Mouse (Mus musculus): ENCODE results near the gene Strn3.
"Not testable (repeated sequence)": the region's sequence is repeated elsewhere in the genome, so short reads cannot be mapped to it uniquely, and the experiment has no call there.

Strn3 gene

DNA sequence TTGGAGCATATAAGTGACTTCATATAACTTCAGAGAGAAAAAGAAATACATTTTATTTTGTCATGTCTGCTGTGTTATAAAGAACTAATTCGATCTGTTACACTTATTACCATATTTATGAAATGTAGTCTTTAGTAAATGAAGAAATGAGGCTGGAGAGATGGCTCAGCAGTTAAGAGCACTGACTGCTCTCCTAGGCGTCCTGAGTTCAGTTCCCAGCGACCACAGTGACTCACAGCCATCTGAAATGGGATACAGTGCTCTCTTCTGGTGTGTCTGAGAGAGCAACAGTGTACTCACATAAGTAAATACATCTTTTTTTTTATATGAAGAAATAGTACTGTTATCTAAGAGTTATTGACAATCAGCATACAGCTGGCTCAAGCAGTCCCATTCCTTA is 1.7 kb upstream of the Strn3 start:
- DNase-seq (ENCODE audit: extremely low spot score), result no peak

DNA sequence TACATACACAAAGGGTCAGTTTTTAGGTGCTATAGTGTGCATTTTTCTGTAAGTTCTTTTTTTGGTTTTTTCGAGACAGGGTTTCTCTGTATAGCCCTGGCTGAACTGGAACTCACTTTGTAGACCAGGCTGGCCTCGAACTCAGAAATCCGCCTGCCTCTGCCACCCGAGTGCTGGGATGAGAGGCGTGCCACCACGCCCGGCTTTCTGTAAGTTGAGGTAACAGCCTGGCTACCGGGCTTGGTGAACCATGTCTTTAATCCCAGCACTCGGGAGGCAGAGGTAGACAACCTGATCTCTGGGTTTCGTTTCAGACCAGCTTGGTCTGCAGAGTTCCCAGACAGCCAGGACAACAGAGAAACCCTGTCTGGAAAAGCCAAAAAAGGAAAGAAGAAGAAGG is 1.2 kb upstream of the Strn3 start:
- not testable (repeated sequence) for DNase-seq (ENCODE audit: extremely low spot score)

GRCm38 (mm10) chr12:51690893-51691844 is 528 bp downstream of the Strn3 start, which contains the start of gene Ap4s1:
Gene Ap4s1, plus strand, starts transcription at chr12:51691033.
- DNase-seq (ENCODE audit: extremely low spot score), result peak; percentile 86

GRCm38 (mm10) chr12:51688546-51688945 is 3.2 kb downstream of the Strn3 start:
- DNase-seq (ENCODE audit: extremely low spot score), result no peak

- DNase-seq (ENCODE audit: extremely low spot score), result no peak
Observed at GRCm38 (mm10) chr12:51678844-51679243, 12.9 kb downstream of the Strn3 start.

DNA sequence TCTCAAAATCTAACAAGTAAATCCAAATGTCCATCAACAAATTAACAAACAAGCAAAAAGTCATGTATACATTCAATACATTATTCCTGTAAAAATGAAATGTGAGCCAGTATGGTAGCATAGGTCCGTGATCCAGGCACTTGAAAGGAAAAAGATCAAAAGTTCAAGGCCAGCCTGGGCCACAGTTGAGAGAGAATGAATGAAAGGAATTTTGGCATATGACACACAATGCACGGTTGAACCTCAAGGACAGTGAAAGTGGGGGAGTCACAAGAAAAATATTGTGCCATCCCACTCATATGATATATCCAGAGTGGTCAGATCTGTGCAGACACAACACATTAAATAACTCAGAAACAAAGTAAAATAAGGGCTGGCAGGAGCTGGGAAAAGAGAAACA is 15.3 kb downstream of the Strn3 start:
- DNase-seq (ENCODE audit: extremely low spot score), result no peak

GRCm38 (mm10) chr12:51673270-51673669 is 18.4 kb downstream of the Strn3 start:
- no peak for DNase-seq (ENCODE audit: extremely low spot score)

- DNase-seq (ENCODE audit: extremely low spot score), result no peak
Observed at GRCm38 (mm10) chr12:51671231-51671891, 20.3 kb downstream of the Strn3 start.

- DNase-seq (ENCODE audit: extremely low spot score), result no peak
Observed at GRCm38 (mm10) chr12:51666708-51667430, 24.8 kb downstream of the Strn3 start.

DNA sequence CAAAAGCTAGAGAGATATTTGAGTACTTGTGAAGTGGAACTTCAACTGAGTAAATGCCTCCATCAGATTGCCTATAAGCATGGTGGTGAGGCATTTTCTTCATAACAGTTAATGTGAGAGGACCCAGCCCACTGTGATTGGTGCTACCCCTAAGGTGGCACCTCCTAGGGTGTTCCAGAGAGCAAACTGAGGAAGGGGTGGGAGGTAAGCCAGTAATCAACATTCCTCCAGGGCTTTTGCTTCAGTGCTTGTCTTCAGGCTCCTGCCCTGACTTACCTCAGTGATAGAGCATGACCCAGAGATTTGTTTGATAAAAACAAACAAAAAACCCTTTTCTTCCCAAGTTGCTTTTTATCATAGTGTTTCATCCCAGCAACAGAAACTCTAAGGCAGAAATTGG is 27.8 kb downstream of the Strn3 start:
- no peak for DNase-seq (ENCODE audit: extremely low spot score)

GRCm38 (mm10) chr12:51663011-51663410 is 28.7 kb downstream of the Strn3 start:
- no peak for DNase-seq (ENCODE audit: extremely low spot score)

- DNase-seq (ENCODE audit: extremely low spot score), result no peak
Observed at GRCm38 (mm10) chr12:51655944-51656465, 35.7 kb downstream of the Strn3 start.

GRCm38 (mm10) chr12:51649401-51649800 is 42.3 kb downstream of the Strn3 start:
- DNase-seq (ENCODE audit: extremely low spot score), result not testable (repeated sequence)

DNA sequence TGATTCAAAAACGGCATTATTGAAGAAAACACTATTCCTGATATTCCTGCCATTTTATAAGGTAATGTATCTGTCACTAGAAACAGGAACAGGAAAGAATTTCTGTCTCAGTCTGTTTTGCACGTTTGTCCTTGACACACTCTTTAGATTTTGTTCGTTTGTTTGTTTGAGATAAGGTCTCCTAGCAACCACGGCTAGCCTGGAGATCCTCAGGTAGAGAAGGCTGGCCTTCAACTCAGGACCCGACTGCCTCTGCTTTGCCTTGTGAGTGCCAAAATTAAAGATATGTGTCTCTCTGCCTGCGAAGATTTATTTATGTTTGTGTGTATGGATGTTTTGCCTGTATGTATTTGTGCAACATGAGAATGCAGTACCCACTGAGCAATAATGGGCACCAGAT is 49.8 kb downstream of the Strn3 start:
- no peak for DNase-seq (ENCODE audit: extremely low spot score)

GRCm38 (mm10) chr12:51636689-51637470 is 54.8 kb downstream of the Strn3 start:
- DNase-seq (ENCODE audit: extremely low spot score), result no peak

DNA sequence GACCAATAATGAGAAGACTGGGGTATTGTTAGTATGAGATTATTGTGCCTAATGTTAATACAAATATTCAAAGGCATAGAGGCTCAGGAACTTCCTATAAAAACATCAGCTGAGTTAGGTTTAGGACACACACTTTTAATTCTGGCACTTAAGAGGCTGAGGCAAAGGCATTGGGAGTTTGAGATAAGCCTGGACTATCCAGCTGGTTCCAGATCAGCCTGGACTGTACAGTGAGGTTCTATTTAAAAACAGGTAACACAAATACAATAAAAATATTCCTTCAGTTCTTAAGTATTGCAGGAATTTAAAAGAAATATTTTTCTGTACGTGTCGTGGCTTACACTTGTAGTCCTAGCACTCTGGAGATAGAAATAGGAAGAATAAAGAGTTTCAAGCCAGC is 55.4 kb downstream of the Strn3 start:
- no peak for DNase-seq (ENCODE audit: extremely low spot score)

DNA sequence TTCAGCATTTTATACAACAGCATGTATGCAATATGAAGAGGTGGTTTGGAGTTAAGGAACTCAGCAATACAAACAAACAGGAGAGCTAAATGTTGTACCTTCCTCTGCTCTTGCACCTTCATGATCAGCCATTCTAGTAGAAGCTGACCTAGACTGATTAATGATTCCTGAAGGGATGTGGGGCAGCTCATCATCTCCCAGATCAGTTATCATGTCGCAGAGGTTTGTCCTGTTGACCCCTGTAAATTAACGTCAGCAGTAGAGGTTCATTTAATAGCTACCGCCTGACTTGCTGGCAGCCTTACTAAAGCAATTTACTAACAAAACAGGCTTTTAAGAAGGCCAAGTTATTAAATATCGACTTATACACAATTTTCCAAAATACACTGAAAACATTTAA is 58.2 kb downstream of the Strn3 start:
- no peak for DNase-seq (ENCODE audit: extremely low spot score)

DNA sequence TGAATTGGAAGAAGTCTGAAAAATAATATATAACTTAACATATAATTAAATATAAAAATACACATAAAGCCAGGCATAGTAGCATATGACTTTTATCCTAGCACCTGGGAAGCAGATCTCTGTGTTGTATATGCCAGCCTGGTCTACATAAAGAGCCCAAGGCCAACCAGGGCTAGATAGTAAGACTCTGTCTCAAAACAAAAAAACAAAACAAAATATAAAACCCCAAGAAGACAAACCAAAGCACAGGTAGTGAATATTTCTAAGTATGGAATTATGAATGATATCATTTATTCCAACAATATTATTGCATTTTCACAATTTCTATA is 68.4 kb downstream of the Strn3 start:
- no peak for DNase-seq (ENCODE audit: extremely low spot score)

DNA sequence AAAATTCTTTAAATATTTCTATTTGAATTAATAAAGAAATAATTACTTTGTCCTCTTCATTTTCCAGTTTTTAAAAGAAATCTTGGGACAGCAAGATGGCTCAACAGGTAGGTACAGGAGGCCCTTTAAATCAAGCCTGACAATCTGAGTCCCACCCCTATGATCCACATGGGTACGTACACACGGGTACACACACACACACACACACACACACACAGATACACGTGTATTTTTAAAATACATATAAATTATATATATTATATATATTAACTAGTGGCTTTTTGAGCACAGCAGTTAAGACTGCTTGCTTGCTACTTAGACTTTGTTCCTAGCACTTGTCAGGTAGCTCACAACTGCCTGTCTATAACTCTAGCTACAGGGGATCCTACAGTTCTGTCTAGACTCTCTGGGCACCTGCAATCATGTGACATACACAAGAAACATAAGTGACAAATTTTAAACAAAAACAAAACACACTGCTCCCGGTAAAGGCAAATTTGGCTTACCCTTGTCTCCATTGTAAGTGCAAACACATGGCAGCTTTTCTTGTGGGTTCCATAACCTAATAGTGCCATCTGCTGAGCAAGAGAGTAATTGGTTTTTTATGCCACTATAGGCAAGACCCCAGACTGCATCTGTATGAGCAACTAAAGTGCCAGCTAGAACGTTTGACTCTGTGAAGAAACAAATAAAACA is 68.9 kb downstream of the Strn3 start:
- DNase-seq (ENCODE audit: extremely low spot score), result no peak

DNA sequence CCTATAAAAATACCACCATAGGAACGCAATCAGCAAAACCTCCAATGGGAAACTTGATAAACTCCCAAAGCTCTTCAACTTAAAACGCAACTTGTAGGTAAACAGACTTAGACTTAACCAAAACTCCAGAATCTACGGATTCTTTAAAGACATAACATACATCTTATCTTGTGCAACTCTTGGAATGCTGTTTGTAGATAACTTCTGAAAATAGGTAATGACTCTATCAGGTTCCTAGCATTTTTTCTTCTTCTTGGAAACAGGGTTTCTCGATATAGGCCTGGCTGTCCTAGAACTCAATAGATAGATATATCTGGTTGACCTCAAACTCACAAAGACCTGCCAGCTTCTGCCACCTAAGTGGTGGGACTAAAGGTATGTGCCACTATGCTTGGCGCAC is 70.5 kb downstream of the Strn3 start:
- DNase-seq (ENCODE audit: extremely low spot score), result no peak

- no peak for DNase-seq (ENCODE audit: extremely low spot score)
Observed at GRCm38 (mm10) chr12:51620572-51620971, 71.1 kb downstream of the Strn3 start.
